Mouse (Mus musculus) C2C12 (cell line): ENCODE measurements around the gene Erich3.

Experiments used
- CTCF ChIP-seq: IDR thresholded peaks from one replicate; pipeline ENCODE4 v1.5.1; 2011; ENCODE audit not compliant: control insufficient read depth, insufficient read depth, insufficient read length
- MAX ChIP-seq: IDR thresholded peaks from one replicate; pipeline ENCODE4 v1.6.1; 2011; ENCODE audit warnings: mild to moderate bottlenecking, control low read depth
- MYOD1 ChIP-seq: IDR thresholded peaks from one replicate; pipeline ENCODE4 v1.6.1; 2011; ENCODE audit warnings: low read depth; ENCODE audit not compliant: control insufficient read depth, insufficient read length
- MYOG ChIP-seq: IDR thresholded peaks from one replicate; pipeline ENCODE4 v1.6.1; 2011; ENCODE audit not compliant: control insufficient read depth, insufficient read length; ENCODE audit errors: extremely low read depth

DNA sequence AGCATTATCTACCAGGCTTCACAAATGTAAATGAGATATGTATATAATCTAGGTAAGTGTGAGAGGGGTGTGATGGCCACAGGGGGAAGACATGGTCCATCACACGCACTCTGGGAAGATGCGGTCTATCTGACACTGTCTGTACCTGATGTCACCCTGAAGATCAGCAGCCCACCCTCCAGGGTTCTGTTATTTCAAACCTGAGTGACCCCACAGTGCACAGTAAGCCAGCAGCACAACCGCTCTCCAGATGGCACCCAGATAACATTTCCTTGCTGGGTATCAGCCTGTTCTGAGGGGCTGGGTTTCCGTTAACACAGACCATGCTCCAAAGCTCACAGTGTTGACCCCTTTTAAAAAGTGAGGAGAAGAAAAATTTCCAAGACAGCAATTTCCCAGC, 102.7 kb downstream of the Erich3 start:
- TF ChIP-seq MAX (no peak), MYOG (no peak), CTCF (no peak), MYOD1 (no peak)
